Comparison of ENCODE assay signal across 13 mouse cellular contexts in the genomic region with DNA sequence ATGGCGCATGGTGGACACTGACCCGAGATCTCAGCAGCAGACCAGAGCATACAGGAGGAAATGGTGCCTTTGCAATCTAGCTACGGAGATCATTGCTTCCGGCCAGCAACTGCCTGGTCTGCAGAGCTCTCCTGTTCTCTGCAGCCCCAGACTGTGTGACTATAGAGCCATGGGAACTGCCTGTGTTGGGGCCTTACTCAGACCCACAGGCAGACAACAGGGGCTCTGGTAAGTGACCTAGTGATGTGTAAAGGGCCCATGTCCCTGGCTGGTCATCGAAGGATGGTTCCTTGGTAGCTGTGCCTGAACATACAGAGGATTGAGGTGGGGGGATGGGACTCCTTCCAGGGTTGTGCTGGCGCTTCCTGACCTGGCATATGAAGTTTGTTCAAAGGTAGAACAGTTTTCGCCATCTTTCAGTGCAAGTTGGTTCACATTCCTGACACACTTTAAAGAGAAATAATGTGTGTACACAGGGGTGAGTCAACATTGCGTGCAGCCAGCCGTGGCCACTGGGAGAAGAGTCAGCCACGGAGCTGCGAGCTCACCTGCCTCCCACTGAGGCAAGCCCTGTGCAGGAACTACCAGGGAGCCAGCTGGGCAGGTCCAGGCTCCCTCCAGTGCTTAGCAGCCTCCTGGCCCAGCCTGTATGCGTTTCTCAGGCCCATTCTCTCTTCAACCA. TPM values are rescaled to one million over a fixed set of nuclear protein-coding genes. Genes with fewer than 3 reads are reported as not detected.
DNase-seq lines count a peak whose midpoint lies in the region; ATAC-seq lines count a peak whose summit lies in the region.
"Had no signal": no experiment of that assay in that cellular context is flagged by ENCODE, and none has a peak within 500 bp of the region (broad histone marks: within the 10 kb centered on the region; RNA-seq: fewer than 3 reads in every experiment).

No protein-coding gene starts in this region.

- H3K9ac ChIP-seq in embryonic facial prominence, embryonic 12.5 days, result no peak overlapping the region
- H3K9ac ChIP-seq in intestine, embryonic 16.5 days (ENCODE audit: low read depth, low read length), result no peak overlapping the region
- H3K9ac ChIP-seq in limb, embryonic 13.5 days, result 0 out of 2 replicates have a peak overlapping the region, but pooled peaks have one; percentile 8

- H3K4me1 ChIP-seq in embryonic facial prominence, embryonic 12.5 days, result peaks cover 15% of the 10 kb centered on the region
- peaks cover 8% of the 10 kb centered on the region; the same call in 1 of the 2 replicates for H3K4me1 ChIP-seq in intestine, embryonic 16.5 days (ENCODE audit: control insufficient read depth, insufficient read depth, low read length)
- peaks cover 47% of the 10 kb centered on the region for H3K4me1 ChIP-seq in limb, embryonic 13.5 days

- H3K27me3 ChIP-seq in embryonic facial prominence, embryonic 12.5 days, result no peaks in the 10 kb centered on the region
- H3K27me3 ChIP-seq in intestine, embryonic 16.5 days (replicated peaks; ENCODE audit: control insufficient read depth, insufficient read depth, low read length), result no peaks in the 10 kb centered on the region
- H3K27me3 ChIP-seq in limb, embryonic 13.5 days, result peaks cover 36% of the 10 kb centered on the region

- no peak overlapping the region for H3K4me3 ChIP-seq in embryonic facial prominence, embryonic 12.5 days
- H3K4me3 ChIP-seq in intestine, embryonic 16.5 days (ENCODE audit: low read length), result no peak overlapping the region
- H3K4me3 ChIP-seq in limb, embryonic 13.5 days, result no peak overlapping the region
- H3K4me3 ChIP-seq: gastrocnemius, adult 2 months; megakaryocyte, embryonic 14.5 days had no signal

- WGBS in embryonic facial prominence, embryonic 12.5 days, result 60% methylated on average over 12 of the region's 12 CpGs
- 66% methylated on average over 12 of the region's 12 CpGs for WGBS in intestine, embryonic 16.5 days
- 52% methylated on average over 12 of the region's 12 CpGs for WGBS in limb, embryonic 13.5 days

- H3K9me3 ChIP-seq in embryonic facial prominence, embryonic 12.5 days, result no peaks in the 10 kb centered on the region
- no peaks in the 10 kb centered on the region for H3K9me3 ChIP-seq in intestine, embryonic 16.5 days (ENCODE audit: control insufficient read depth, low read length)
- no peaks in the 10 kb centered on the region for H3K9me3 ChIP-seq in limb, embryonic 13.5 days
- H3K9me3 ChIP-seq: megakaryocyte, embryonic 14.5 days had no signal

- peak; percentile 62 for DNase-seq in lung, postnatal 36 days
- no peak for DNase-seq in frontal cortex, postnatal 25 days (ENCODE audit: low spot score in 2 of 2)
- DNase-seq in cerebellum, postnatal 14 days, result no peak
- DNase-seq: cerebellum, postnatal 36 days; gastrocnemius, adult 2 months had no signal

- 0 out of 2 replicates have a peak, but pooled peaks have one; percentile 30 for ATAC-seq in embryonic facial prominence, embryonic 12.5 days (ENCODE audit: insufficient number of reproducible peaks, insufficient read depth, low FRiP score, low TSS enrichment)
- ATAC-seq in intestine, embryonic 16.5 days, result peak; percentile 48; the same call in 1 of the 2 replicates
- no peak for ATAC-seq in limb, embryonic 13.5 days (ENCODE audit: low FRiP score, low read depth)
- no peak for ATAC-seq in cerebellum, adult (ENCODE audit: insufficient number of reproducible peaks, low FRiP score, low TSS enrichment)
- ATAC-seq in erythroid progenitor cell, adult 5-6 weeks (replicated peaks; ENCODE audit: low FRiP score, poor library complexity, severe bottlenecking), result no peak

- H3K27ac ChIP-seq in embryonic facial prominence, embryonic 12.5 days, result peak overlapping the region; percentile 24; the same call in 1 of the 2 replicates
- H3K27ac ChIP-seq in intestine, embryonic 16.5 days (ENCODE audit: low read length), result no peak overlapping the region
- H3K27ac ChIP-seq in limb, embryonic 13.5 days, result peak overlapping the region; percentile 18; the same call in 1 of the 2 replicates
- H3K27ac ChIP-seq: gastrocnemius, adult 2 months had no signal

- H3K36me3 ChIP-seq in embryonic facial prominence, embryonic 12.5 days, result no peaks in the 10 kb centered on the region
- no peaks in the 10 kb centered on the region for H3K36me3 ChIP-seq in intestine, embryonic 16.5 days (ENCODE audit: control insufficient read depth, insufficient read depth, low read length)
- H3K36me3 ChIP-seq in limb, embryonic 13.5 days, result no peaks in the 10 kb centered on the region

- H3K4me2 ChIP-seq in embryonic facial prominence, embryonic 12.5 days (replicated peaks), result no peak overlapping the region
- no peak overlapping the region for H3K4me2 ChIP-seq in intestine, embryonic 16.5 days (ENCODE audit: low read depth, low read length)
- no peak overlapping the region for H3K4me2 ChIP-seq in limb, embryonic 13.5 days (replicated peaks)

RNA-seq across cellular contexts. Expression of a gene that starts 39.7 kb away (rescaled TPM):
- polyA plus RNA-seq in embryonic facial prominence, embryonic 12.5 days (2016; fragmentation: Nextera tagmentation; extraction: Ambion mirVana), result 20.5 and 21.6 TPM in 2 replicates
- polyA plus RNA-seq in intestine, embryonic 16.5 days (2015; fragmentation: Nextera tagmentation; extraction: Ambion mirVana), result 1.7 and 2.2 TPM in 2 replicates
- 5.0 and 5.1 TPM in 2 replicates for polyA plus RNA-seq in limb, embryonic 13.5 days (2015; fragmentation: Nextera tagmentation; extraction: Ambion mirVana)
- 1.1 TPM in 1 of 2 replicates, not detected in the other for total RNA-seq in erythroid progenitor cell, adult 5-6 weeks (2015; ENCODE audit: low replicate concordance)
- total RNA-seq in erythroid progenitor cell, adult 5-6 weeks (2017; ENCODE audit: low replicate concordance), result 1.4 TPM in 1 of 2 replicates, not detected in the other

RNA-seq across cellular contexts. Expression of a gene that starts 57.5 kb away (rescaled TPM):
- 0.43 TPM in 1 of 2 replicates, not detected in the other for polyA plus RNA-seq in embryonic facial prominence, embryonic 12.5 days (2016; fragmentation: Nextera tagmentation; extraction: Ambion mirVana)
- polyA plus RNA-seq in intestine, embryonic 16.5 days (2015; fragmentation: Nextera tagmentation; extraction: Ambion mirVana), result not detected in 2 replicates
- polyA plus RNA-seq in limb, embryonic 13.5 days (2015; fragmentation: Nextera tagmentation; extraction: Ambion mirVana), result 0.28 TPM in 1 of 2 replicates, not detected in the other
- not detected in 2 replicates for total RNA-seq in erythroid progenitor cell, adult 5-6 weeks (2015; ENCODE audit: low replicate concordance)
- not detected in 2 replicates for total RNA-seq in erythroid progenitor cell, adult 5-6 weeks (2017; ENCODE audit: low replicate concordance)
- total RNA-seq: gastrocnemius, adult 2 months; left cerebral cortex, adult 18-20 months had no signal
- polyA plus RNA-seq: heart, embryonic 14.5 days had no signal

Comparison
In these comparisons a context has a peak if more than half of its experiments do, and no peak if none do; other contexts are left out.
1. ATAC-seq: peak in embryonic facial prominence, embryonic 12.5 days (single experiment) and intestine, embryonic 16.5 days (single experiment); none in limb, embryonic 13.5 days (single experiment), cerebellum, adult (single experiment) and erythroid progenitor cell, adult 5-6 weeks (single experiment).